Mouse (Mus musculus): ENCODE results near the gene Akap1. TPM values are rescaled to one million over a fixed set of nuclear protein-coding genes. Genes with fewer than 3 reads are reported as not detected.

Akap1 gene
- polyA plus RNA-seq, 1 experiment from 2014 or later: 20.6 TPM

DNA sequence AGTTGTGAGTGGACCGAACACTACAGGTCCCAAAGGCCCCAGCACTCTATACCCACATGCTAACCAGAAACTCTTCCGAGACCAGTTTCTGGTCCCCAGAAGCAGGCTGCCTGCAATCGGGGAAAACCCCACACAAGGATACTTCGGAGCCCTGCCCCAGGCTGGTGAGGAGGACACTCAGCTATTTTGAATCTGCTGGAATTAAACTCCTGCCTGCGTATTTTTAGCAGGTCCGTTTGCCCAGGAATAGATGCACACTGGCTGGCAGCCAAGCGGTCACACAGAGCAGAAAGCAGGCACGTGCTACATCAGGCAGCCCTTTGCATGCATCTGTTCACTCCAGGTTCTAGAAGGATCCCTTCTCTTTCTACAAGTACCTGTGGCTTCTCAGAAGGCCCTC lies 15.1 kb downstream of the Akap1 start:
- WGBS: 54% methylated on average over 8 of the region's 8 CpGs
- no peak overlapping the region for H3K4me3 ChIP-seq (ENCODE audit: low read depth, low read length)
- TF ChIP-seq CTCF (IDR thresholded peaks at IDR 0.05; ENCODE audit: low read depth): no peak
- no peak for ATAC-seq (ENCODE audit: insufficient read depth)
- no peak overlapping the region for H3K9ac ChIP-seq
- no peaks in the 10 kb centered on the region for H3K9me3 ChIP-seq (ENCODE audit: low read depth, low read length)
- H3K36me3 ChIP-seq (ENCODE audit: insufficient read depth): peaks cover 13% of the 10 kb centered on the region; the same call in 1 of the 2 replicates
- peak overlapping the region; percentile 61 for H3K27ac ChIP-seq (ENCODE audit: low read depth)
- peak; percentile 70 for DNase-seq
- peaks cover 4% of the 10 kb centered on the region; the same call in 1 of the 2 replicates for H3K4me1 ChIP-seq (ENCODE audit: insufficient read depth)
- no peaks in the 10 kb centered on the region for H3K27me3 ChIP-seq (ENCODE audit: insufficient read depth, low read length)
- H3K4me2 ChIP-seq: no peak overlapping the region

DNA sequence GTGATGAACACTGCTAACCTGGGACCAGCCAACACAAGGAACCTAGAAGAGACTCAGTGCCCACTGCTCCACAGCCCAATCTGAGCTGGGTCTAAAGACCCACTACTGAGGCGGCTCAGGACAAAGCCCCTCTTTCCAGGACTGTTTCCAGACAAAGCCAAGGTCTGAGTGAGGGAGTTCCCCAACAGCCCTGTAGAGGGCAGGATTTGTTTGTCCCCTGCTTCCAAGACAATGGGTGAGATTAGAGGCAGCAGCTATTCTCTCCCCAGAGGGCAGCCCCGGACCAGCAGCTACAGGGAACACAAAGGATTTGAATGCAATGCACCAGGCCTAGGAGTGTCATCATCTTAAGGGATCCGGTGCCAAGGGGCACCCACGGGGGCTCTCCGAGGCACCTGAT lies 15.8 kb downstream of the Akap1 start:
- Histone ChIP-seq H3K27me3 (ENCODE audit: insufficient read depth, low read length) (no peaks in the 10 kb centered on the region), H3K27ac (ENCODE audit: low read depth) (peak overlapping the region; percentile 61; the same call in 1 of the 2 replicates), H3K36me3 (ENCODE audit: insufficient read depth) (peaks cover 18% of the 10 kb centered on the region), H3K4me2 (no peak overlapping the region), H3K4me3 (ENCODE audit: low read depth, low read length) (no peak overlapping the region), H3K4me1 (ENCODE audit: insufficient read depth) (peaks cover 4% of the 10 kb centered on the region; the same call in 1 of the 2 replicates), H3K9ac (no peak overlapping the region), H3K9me3 (ENCODE audit: low read depth, low read length) (no peaks in the 10 kb centered on the region)
- DNase-seq: peak; percentile 78
- ATAC-seq (ENCODE audit: insufficient read depth): peak; percentile 62; the same call in 1 of the 2 replicates
- WGBS: 29% methylated on average over 5 of the region's 5 CpGs
- peak; percentile 81 for TF ChIP-seq CTCF (IDR thresholded peaks at IDR 0.05; ENCODE audit: low read depth)

DNA sequence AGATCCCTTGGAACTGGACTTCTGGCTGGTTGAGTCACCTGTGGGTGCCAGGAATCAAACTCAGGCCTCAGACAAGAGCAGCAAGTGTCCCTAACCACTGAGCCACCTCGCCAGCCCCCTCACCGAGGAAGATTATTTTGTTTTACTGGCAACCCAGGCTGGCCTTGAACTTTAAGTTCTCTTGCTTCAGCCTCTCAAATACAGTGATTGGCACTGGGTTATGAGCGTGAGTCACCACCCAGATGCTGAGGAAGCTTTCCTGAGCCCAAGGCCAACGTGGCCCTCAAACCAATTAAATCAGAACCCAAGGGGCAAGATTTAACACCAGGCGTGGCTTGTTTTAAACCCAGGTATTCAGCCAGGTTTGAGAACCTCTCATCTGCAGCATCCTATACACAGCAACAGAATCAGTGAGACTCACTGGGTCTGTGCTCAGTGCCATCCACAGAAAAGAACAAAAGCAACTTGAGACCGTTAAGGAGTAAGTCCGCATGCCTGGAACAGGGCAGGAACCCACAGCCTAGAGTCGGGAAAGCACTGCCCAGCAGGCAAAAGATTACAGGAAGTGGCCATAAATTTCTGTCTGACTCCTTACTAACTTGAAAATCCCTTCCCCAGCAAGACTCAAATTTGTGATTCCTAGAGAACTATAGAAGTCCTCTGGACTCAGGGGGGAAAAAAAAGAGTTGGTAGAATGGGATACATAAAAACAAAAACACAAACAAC lies 16.9 kb downstream of the Akap1 start:
- 71% methylated on average over 8 of the region's 8 CpGs for WGBS
- no peak for ATAC-seq (ENCODE audit: insufficient read depth)
- H3K4me2 ChIP-seq: no peak overlapping the region
- H3K9ac ChIP-seq: no peak overlapping the region
- peaks cover 4% of the 10 kb centered on the region; the same call in 1 of the 2 replicates for H3K4me1 ChIP-seq (ENCODE audit: insufficient read depth)
- H3K27ac ChIP-seq (ENCODE audit: low read depth): no peak overlapping the region
- H3K36me3 ChIP-seq (ENCODE audit: insufficient read depth): peaks cover 25% of the 10 kb centered on the region
- H3K27me3 ChIP-seq (ENCODE audit: insufficient read depth, low read length): no peaks in the 10 kb centered on the region
- H3K9me3 ChIP-seq (ENCODE audit: low read depth, low read length): no peaks in the 10 kb centered on the region
- DNase-seq: no peak
- no peak overlapping the region for H3K4me3 ChIP-seq (ENCODE audit: low read depth, low read length)
- TF ChIP-seq CTCF (IDR thresholded peaks at IDR 0.05; ENCODE audit: low read depth): no peak

DNA sequence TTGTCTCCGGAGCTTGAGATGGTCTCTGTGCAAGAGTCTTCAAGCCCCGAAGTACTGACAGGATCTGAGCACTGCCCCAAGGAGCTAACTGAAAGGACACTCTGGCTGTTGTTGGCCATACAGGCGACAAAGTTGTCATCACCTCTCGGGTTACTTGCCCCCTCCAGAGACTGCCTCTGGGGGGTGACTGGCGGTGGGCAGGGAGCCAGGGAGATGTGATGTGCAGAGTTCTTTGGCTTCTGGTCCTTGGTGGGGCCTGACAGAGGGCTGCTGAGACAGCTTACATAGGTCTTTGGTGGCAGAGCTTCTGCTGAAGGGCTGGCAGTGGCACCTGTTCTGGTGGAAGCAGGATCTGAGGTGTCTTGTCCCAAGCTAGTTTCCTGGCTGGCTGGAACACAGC lies 20.0 kb downstream of the Akap1 start:
- DNase-seq (no peak), ATAC-seq (ENCODE audit: insufficient read depth) (no peak)
- Histone ChIP-seq H3K4me1 (ENCODE audit: insufficient read depth) (peaks cover 2% of the 10 kb centered on the region; the same call in 1 of the 2 replicates), H3K27me3 (ENCODE audit: insufficient read depth, low read length) (no peaks in the 10 kb centered on the region), H3K9me3 (ENCODE audit: low read depth, low read length) (no peaks in the 10 kb centered on the region), H3K36me3 (ENCODE audit: insufficient read depth) (peaks cover 31% of the 10 kb centered on the region), H3K27ac (ENCODE audit: low read depth) (no peak overlapping the region), H3K9ac (no peak overlapping the region), H3K4me3 (ENCODE audit: low read depth, low read length) (no peak overlapping the region), H3K4me2 (no peak overlapping the region)
- TF ChIP-seq CTCF (IDR thresholded peaks at IDR 0.05; ENCODE audit: low read depth): no peak
- 75% methylated on average over 5 of the region's 5 CpGs for WGBS

DNA sequence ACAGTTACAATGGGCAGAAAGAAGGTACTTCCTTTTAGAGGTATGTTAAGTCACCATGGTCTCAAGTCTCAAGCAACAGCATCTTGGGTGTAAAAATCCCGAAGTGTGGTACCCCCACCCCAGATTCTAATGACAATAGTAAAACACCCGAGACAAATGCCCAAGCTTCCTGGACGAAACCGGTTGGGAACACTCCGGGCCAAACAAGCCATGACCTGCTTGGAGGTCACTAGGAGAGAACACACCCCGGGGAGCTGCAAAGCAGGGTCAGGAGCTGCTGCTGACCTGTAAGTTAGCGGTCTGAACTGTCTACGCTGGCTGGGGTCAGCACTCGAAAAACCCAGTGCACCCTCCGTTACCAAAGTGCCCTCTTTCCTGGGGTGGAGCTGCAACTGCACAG lies 21.1 kb downstream of the Akap1 start:
- Histone ChIP-seq H3K4me2 (no peak overlapping the region), H3K36me3 (ENCODE audit: insufficient read depth) (peaks cover 42% of the 10 kb centered on the region), H3K27me3 (ENCODE audit: insufficient read depth, low read length) (no peaks in the 10 kb centered on the region), H3K4me3 (ENCODE audit: low read depth, low read length) (no peak overlapping the region), H3K9me3 (ENCODE audit: low read depth, low read length) (no peaks in the 10 kb centered on the region), H3K4me1 (ENCODE audit: insufficient read depth) (no peaks in the 10 kb centered on the region), H3K9ac (no peak overlapping the region), H3K27ac (ENCODE audit: low read depth) (no peak overlapping the region)
- DNase-seq (no peak), ATAC-seq (ENCODE audit: insufficient read depth) (no peak)
- WGBS: 92% methylated on average over 10 of the region's 10 CpGs
- no peak for TF ChIP-seq CTCF (IDR thresholded peaks at IDR 0.05; ENCODE audit: low read depth)

DNA sequence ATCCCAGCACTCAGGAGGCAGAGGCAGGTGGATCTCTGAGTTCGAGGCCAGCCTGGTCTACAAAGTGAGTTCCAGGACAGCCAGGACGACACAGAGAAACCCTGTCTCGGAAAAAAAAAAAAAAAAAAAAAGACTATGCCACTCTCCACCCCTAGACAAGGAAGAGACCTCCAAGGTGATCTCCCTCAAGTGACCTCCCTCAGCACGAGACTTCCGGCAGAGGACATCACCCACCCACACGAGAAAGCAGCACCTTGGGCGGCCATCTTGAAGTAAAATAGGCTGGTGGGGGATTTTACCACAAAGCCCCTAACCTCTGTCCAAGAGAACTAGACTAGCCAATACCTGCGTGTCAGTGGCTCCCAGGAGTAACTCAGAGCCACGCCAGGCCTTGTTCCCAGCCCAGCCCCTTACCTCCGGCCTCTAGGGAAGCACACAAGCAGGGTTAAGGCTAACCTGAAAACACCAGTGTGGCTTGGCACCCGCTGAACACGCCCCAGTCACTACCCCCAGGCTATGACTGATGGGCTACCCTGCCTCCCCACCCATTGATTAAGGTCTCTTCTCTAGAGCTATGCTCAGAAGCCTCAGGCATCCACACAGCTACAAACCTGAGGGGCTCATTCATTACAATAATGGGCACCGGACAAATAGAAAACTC lies 21.9 kb downstream of the Akap1 start:
- H3K27me3 ChIP-seq (ENCODE audit: insufficient read depth, low read length): no peaks in the 10 kb centered on the region
- H3K9me3 ChIP-seq (ENCODE audit: low read depth, low read length): no peaks in the 10 kb centered on the region
- no peak overlapping the region for H3K4me2 ChIP-seq
- no peak for TF ChIP-seq CTCF (IDR thresholded peaks at IDR 0.05; ENCODE audit: low read depth)
- no peak overlapping the region for H3K9ac ChIP-seq
- peaks cover 50% of the 10 kb centered on the region for H3K36me3 ChIP-seq (ENCODE audit: insufficient read depth)
- no peak overlapping the region for H3K4me3 ChIP-seq (ENCODE audit: low read depth, low read length)
- H3K4me1 ChIP-seq (ENCODE audit: insufficient read depth): no peaks in the 10 kb centered on the region
- no peak for ATAC-seq (ENCODE audit: insufficient read depth)
- H3K27ac ChIP-seq (ENCODE audit: low read depth): no peak overlapping the region
- 90% methylated on average over 13 of the region's 13 CpGs for WGBS
- DNase-seq: no peak

DNA sequence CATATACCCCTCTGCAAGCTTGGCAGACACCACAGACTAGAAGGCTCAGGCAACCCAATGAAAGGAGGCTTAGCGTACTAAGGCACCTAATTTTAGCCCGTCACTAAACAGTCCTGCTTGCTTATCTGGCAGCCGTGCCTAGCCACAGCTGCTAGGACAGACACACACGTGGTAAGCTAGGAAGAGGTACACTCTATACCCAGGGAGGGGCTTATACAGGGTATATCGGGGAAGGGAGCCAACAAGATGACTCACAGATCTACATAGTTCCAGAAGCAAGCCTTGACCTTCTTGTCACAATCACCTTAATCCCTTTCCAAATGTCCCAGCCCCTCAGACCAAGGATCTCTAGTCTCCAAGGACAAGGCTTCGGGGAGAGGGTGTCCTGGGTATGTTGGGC lies 23.0 kb downstream of the Akap1 start:
- Histone ChIP-seq H3K36me3 (ENCODE audit: insufficient read depth) (peaks cover 59% of the 10 kb centered on the region), H3K4me2 (no peak overlapping the region), H3K4me1 (ENCODE audit: insufficient read depth) (no peaks in the 10 kb centered on the region), H3K27me3 (ENCODE audit: insufficient read depth, low read length) (no peaks in the 10 kb centered on the region), H3K9ac (no peak overlapping the region), H3K9me3 (ENCODE audit: low read depth, low read length) (no peaks in the 10 kb centered on the region), H3K4me3 (ENCODE audit: low read depth, low read length) (no peak overlapping the region), H3K27ac (ENCODE audit: low read depth) (no peak overlapping the region)
- TF ChIP-seq CTCF (IDR thresholded peaks at IDR 0.05; ENCODE audit: low read depth): no peak
- DNase-seq (peak; percentile 37), ATAC-seq (ENCODE audit: insufficient read depth) (peak; percentile 60)
- WGBS: 40% methylated on average over 6 of the region's 6 CpGs

All from lung, embryonic 14.5 days (tissue).